Mouse (Mus musculus) limb, embryonic 11.5 days (tissue): Measurements from ENCODE around the gene Pim1. TPM values are rescaled to one million over a fixed set of nuclear protein-coding genes. Genes with fewer than 3 reads are reported as not detected.

Experiments
- ATAC-seq: fragments of 200-750 bp; cut with Nextera tagmentation; 2 replicates; pipeline ENCODE4 v1.8.0; 2017; ENCODE audit warnings: low read depth; ENCODE audit not compliant: insufficient number of reproducible peaks, low FRiP score, low TSS enrichment
- DNase-seq: peaks from one replicate; pipeline ENCODE4 v3.0.0-alpha.2; 2015; ENCODE audit warnings: low spot score
- H3K27ac ChIP-seq: fragments of 300-500 bp; sonication (generic); replicated peaks from 2 replicates; pipeline ENCODE4 v1.5.1; 2014; ENCODE audit warnings: low read depth, mild to moderate bottlenecking, low read length
- H3K27me3 ChIP-seq: fragments of 300-500 bp; sonication (generic); 2 replicates; pipeline ENCODE4 v1.6.1; 2014; ENCODE audit warnings: mild to moderate bottlenecking, low read length, mixed read lengths; ENCODE audit not compliant: control insufficient read depth, insufficient read depth
- H3K36me3 ChIP-seq: fragments of 300-500 bp; sonication (generic); 2 replicates; pipeline ENCODE4 v1.6.1; 2014; ENCODE audit warnings: mild to moderate bottlenecking, low read length, moderate library complexity, mixed read lengths; ENCODE audit not compliant: control insufficient read depth, insufficient read depth
- H3K4me1 ChIP-seq: fragments of 300-500 bp; sonication (generic); 2 replicates; pipeline ENCODE4 v1.6.1; 2014; ENCODE audit warnings: low read length, mixed read lengths; ENCODE audit not compliant: control insufficient read depth, insufficient read depth
- H3K4me2 ChIP-seq: fragments of 300-500 bp; sonication (generic); 2 replicates; pipeline ENCODE4 v1.6.1; 2014; ENCODE audit warnings: low read depth, mild to moderate bottlenecking, moderate library complexity; ENCODE audit not compliant: severe bottlenecking
- H3K4me3 ChIP-seq: fragments of 300-500 bp; sonication (generic); 2 replicates; pipeline ENCODE4 v1.5.1; 2014; ENCODE audit warnings: low read depth, low read length
- H3K9ac ChIP-seq: fragments of 300-500 bp; sonication (generic); 2 replicates; pipeline ENCODE4 v1.6.1; 2014; ENCODE audit warnings: mild to moderate bottlenecking, low read length
- H3K9me3 ChIP-seq: fragments of 300-500 bp; sonication (generic); 2 replicates; pipeline ENCODE4 v1.6.1; 2016; ENCODE audit warnings: low read length; ENCODE audit not compliant: control insufficient read depth
- WGBS: fragments of 180-500 bp; shearing (Covaris S2); extraction: QIAGEN DNeasy Blood & Tissue Kit; methylation state at CpG from one replicate; pipeline ENCODE4 v1.1.7; 2014; 5-methylcytosine and 5-hydroxymethylcytosine counted together
- polyA plus RNA-seq: library from polyadenylated mRNA; unstranded; fragments of >200 nt; fragmentation: Nextera tagmentation; extraction: Ambion mirVana; gene quantifications from 2 replicates; pipeline ENCODE4 v1.2.1, GENCODE M21; 2014

Pim1 gene
- 19.1 and 21.5 TPM in 2 replicates for polyA plus RNA-seq

- peak within 1 kb of the TSS; percentile 87 for H3K4me2 ChIP-seq
- DNase-seq (peak; percentile 77), ATAC-seq (peak; percentile 75)
- WGBS: under 1% methylated on average over 74 of the region's 99 CpGs
- no peaks in the 10 kb centered on the region for H3K27me3 ChIP-seq
- peaks cover 10% of the 10 kb centered on the region for H3K36me3 ChIP-seq
- peak within 1 kb of the TSS; percentile 92 for H3K9ac ChIP-seq
- H3K9me3 ChIP-seq: no peaks in the 10 kb centered on the region
- peak within 1 kb of the TSS; percentile 92 for H3K4me3 ChIP-seq
- peaks cover 17% of the 10 kb centered on the region for H3K4me1 ChIP-seq
- H3K27ac ChIP-seq: peak within 1 kb of the TSS; percentile 88
Observed at GRCm38 (mm10) chr17:29490713-29491581, at the start of gene Pim1. Pim1 (plus strand) TSS chr17:29490753.

GRCm38 (mm10) chr17:29441562-29441961 is 49.0 kb upstream of the Pim1 start:
- Histone ChIP-seq H3K36me3 (no peaks in the 10 kb centered on the region), H3K4me1 (peaks cover 16% of the 10 kb centered on the region), H3K4me2 (no peak overlapping the region), H3K27ac (no peak overlapping the region), H3K9ac (no peak overlapping the region), H3K27me3 (no peaks in the 10 kb centered on the region), H3K9me3 (no peaks in the 10 kb centered on the region), H3K4me3 (no peak overlapping the region)
- DNase-seq: no peak
- 76% methylated on average over 4 of the region's 4 CpGs for WGBS
- ATAC-seq: no peak

GRCm38 (mm10) chr17:29442131-29442557 is 48.4 kb upstream of the Pim1 start:
- Histone ChIP-seq H3K4me2 (no peak overlapping the region), H3K27me3 (no peaks in the 10 kb centered on the region), H3K36me3 (no peaks in the 10 kb centered on the region), H3K27ac (no peak overlapping the region; the same call in 1 of the 2 replicates), H3K4me1 (peaks cover 12% of the 10 kb centered on the region), H3K4me3 (no peak overlapping the region), H3K9ac (no peak overlapping the region; the same call in 1 of the 2 replicates), H3K9me3 (no peaks in the 10 kb centered on the region)
- DNase-seq (no peak), ATAC-seq (no peak)
- WGBS: 61% methylated on average over 7 of the region's 7 CpGs

- ATAC-seq (no peak), DNase-seq (no peak)
- H3K4me1 ChIP-seq: 0 out of 2 replicates have a peak, but pooled peaks cover 6% of the 10 kb centered on the region
Observed at GRCm38 (mm10) chr17:29443724-29444123, 46.8 kb upstream of the Pim1 start.

GRCm38 (mm10) chr17:29445072-29445471 is 45.5 kb upstream of the Pim1 start:
- no peak for DNase-seq
- peak overlapping the region; percentile 31; the same call in 1 of the 2 replicates for H3K27ac ChIP-seq
- no peaks in the 10 kb centered on the region for H3K27me3 ChIP-seq
- ATAC-seq: no peak
- H3K9ac ChIP-seq: no peak overlapping the region
- WGBS: 31% methylated on average over 8 of the region's 8 CpGs
- H3K4me1 ChIP-seq: 0 out of 2 replicates have a peak, but pooled peaks cover 6% of the 10 kb centered on the region
- H3K4me2 ChIP-seq: no peak overlapping the region
- no peak overlapping the region for H3K4me3 ChIP-seq
- no peaks in the 10 kb centered on the region for H3K36me3 ChIP-seq
- H3K9me3 ChIP-seq: no peaks in the 10 kb centered on the region

More at GRCm38 (mm10) chr17:29443724-29444123, 46.8 kb upstream of the Pim1 start:
- no peak overlapping the region for H3K4me2 ChIP-seq
- no peaks in the 10 kb centered on the region for H3K9me3 ChIP-seq
- no peak overlapping the region for H3K4me3 ChIP-seq
- no peak overlapping the region for H3K9ac ChIP-seq
- WGBS: 79% methylated on average over 4 of the region's 4 CpGs
- no peaks in the 10 kb centered on the region for H3K36me3 ChIP-seq
- no peak overlapping the region for H3K27ac ChIP-seq
- no peaks in the 10 kb centered on the region for H3K27me3 ChIP-seq

GRCm38 (mm10) chr17:29447323-29447722 is 43.2 kb upstream of the Pim1 start:
- no peak overlapping the region for H3K9ac ChIP-seq
- H3K27ac ChIP-seq: no peak overlapping the region
- H3K4me3 ChIP-seq: no peak overlapping the region
- H3K4me1 ChIP-seq: peaks cover 19% of the 10 kb centered on the region
- DNase-seq (no peak), ATAC-seq (no peak)
- no peaks in the 10 kb centered on the region for H3K36me3 ChIP-seq
- no peaks in the 10 kb centered on the region for H3K27me3 ChIP-seq
- WGBS: 57% methylated on average over 3 of the region's 3 CpGs
- H3K4me2 ChIP-seq: no peak overlapping the region
- no peaks in the 10 kb centered on the region for H3K9me3 ChIP-seq

GRCm38 (mm10) chr17:29448055-29448454 is 42.5 kb upstream of the Pim1 start:
- Histone ChIP-seq H3K4me1 (peaks cover 19% of the 10 kb centered on the region), H3K9ac (no peak overlapping the region), H3K4me3 (no peak overlapping the region), H3K27ac (no peak overlapping the region), H3K27me3 (no peaks in the 10 kb centered on the region), H3K9me3 (no peaks in the 10 kb centered on the region), H3K36me3 (no peaks in the 10 kb centered on the region), H3K4me2 (no peak overlapping the region)
- ATAC-seq (no peak), DNase-seq (no peak)
- 58% methylated on average over 8 of the region's 8 CpGs for WGBS

GRCm38 (mm10) chr17:29448561-29448960 is 42.0 kb upstream of the Pim1 start:
- Histone ChIP-seq H3K4me2 (no peak overlapping the region), H3K4me3 (no peak overlapping the region), H3K27ac (no peak overlapping the region), H3K9me3 (no peaks in the 10 kb centered on the region), H3K9ac (no peak overlapping the region), H3K36me3 (no peaks in the 10 kb centered on the region), H3K27me3 (no peaks in the 10 kb centered on the region), H3K4me1 (peaks cover 19% of the 10 kb centered on the region)
- DNase-seq (no peak), ATAC-seq (no peak)
- 82% methylated on average over 2 of the region's 2 CpGs for WGBS
